Mouse (Mus musculus) ES-Bruce4 (cell line): ENCODE measurements around the gene Sec22c.

Experiments used
- CTCF ChIP-seq: IDR thresholded peaks from one replicate; pipeline ENCODE4 v1.8.1; 2011; ENCODE audit warnings: low read depth, low read length
- EP300 ChIP-seq: IDR thresholded peaks from 2 replicates; pipeline ENCODE4 v1.6.1; 2011; ENCODE audit warnings: low read depth, low read length; ENCODE audit not compliant: insufficient read depth
- POLR2A ChIP-seq: IDR thresholded peaks from one replicate; pipeline ENCODE4 v1.8.1; 2011; ENCODE audit warnings: low read length; ENCODE audit not compliant: insufficient read depth

DNA sequence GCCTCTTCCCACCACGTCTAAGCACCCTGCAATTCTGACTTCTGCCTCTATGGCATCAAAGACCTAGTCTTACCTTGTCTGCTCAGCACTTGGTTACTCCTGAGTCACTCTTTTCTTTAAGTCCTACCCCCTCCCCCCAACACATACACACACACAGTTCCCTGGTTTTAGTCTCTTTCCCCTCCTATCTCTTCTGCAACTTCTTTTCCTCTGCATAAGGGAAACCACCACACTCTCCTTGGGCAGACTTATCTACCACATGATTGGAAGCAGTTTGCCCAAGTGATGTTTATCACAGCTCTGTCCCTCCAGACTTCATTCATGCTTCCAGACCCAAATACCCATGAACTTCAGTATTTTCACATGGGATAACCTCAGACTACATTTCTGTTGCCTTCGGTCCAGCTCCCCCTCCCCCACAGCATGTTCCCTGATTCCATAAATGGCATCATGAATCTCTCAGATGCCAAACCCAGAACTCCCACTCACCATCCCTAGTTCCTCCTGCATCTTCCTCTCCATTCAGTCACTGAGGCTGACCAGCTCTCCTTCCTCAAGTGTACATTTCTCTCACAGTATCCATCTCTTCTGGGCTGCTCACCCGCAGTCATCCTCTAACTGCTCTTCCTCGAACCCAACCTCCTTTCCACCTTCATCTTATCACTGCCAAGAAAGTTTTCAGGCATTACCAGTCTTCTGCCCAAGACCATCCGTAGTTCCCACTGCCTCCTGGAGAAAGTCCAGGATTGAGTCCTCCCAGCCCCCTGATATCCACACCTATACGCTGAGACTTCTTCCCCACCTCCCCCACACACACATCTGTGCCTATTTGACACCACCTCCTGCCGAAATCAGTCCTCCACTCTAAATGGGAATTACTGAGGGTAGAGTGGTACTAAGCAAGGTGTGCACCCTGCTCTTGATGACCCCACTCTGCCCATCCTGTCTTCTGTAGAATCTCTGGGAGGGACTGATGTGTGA is 3.5 kb upstream of the Sec22c start:
- TF ChIP-seq CTCF (no peak), POLR2A (no peak), EP300 (no peak)
